Mouse (Mus musculus) ES-Bruce4 (cell line): Measurements from ENCODE around the gene Nbeal2.

Experiments
- CTCF ChIP-seq: IDR thresholded peaks from one replicate; pipeline ENCODE4 v1.8.1; 2011; ENCODE audit warnings: low read depth, low read length
- EP300 ChIP-seq: IDR thresholded peaks from 2 replicates; pipeline ENCODE4 v1.6.1; 2011; ENCODE audit warnings: low read depth, low read length; ENCODE audit not compliant: insufficient read depth
- POLR2A ChIP-seq: IDR thresholded peaks from one replicate; pipeline ENCODE4 v1.8.1; 2011; ENCODE audit warnings: low read length; ENCODE audit not compliant: insufficient read depth

- no peak for TF ChIP-seq CTCF
- TF ChIP-seq EP300 = no peak
- TF ChIP-seq POLR2A = no peak
Observed at GRCm38 (mm10) chr9:110701114-110702032, 47.4 kb upstream of the Nbeal2 start.
